Mouse (Mus musculus) lung, adult 18-20 months (tissue): Measurements from ENCODE around the gene Slc6a5.

ENCODE experiments used
- DNase-seq, 2 experiments: peaks; one replicate each; pipeline ENCODE4 v3.0.0; 2022; ENCODE audit warnings: mixed read lengths in 2 of 2

The Slc6a5 gene

GRCm38 (mm10) chr7:49909850-49910249, at the start of gene Slc6a5:
TSS of gene Slc6a5 (plus strand) at chr7:49910146.
- no peak for DNase-seq

- no peak for DNase-seq
Measured at GRCm38 (mm10) chr7:49861196-49861595, 48.8 kb upstream of the Slc6a5 start.

GRCm38 (mm10) chr7:49863753-49864152, 46.2 kb upstream of the Slc6a5 start:
- no peak for DNase-seq

GRCm38 (mm10) chr7:49869656-49870055, 40.3 kb upstream of the Slc6a5 start:
- no peak for DNase-seq

- no peak for DNase-seq
Measured at GRCm38 (mm10) chr7:49870276-49870675, 39.7 kb upstream of the Slc6a5 start.

- no peak for DNase-seq
Measured at GRCm38 (mm10) chr7:49877307-49877706, 32.6 kb upstream of the Slc6a5 start.

GRCm38 (mm10) chr7:49879051-49879450, 30.9 kb upstream of the Slc6a5 start:
- no peak for DNase-seq

- no peak for DNase-seq
Measured at GRCm38 (mm10) chr7:49879998-49880707, 29.8 kb upstream of the Slc6a5 start.

GRCm38 (mm10) chr7:49882288-49882687, 27.7 kb upstream of the Slc6a5 start:
- peak; percentile 66 to 79 for DNase-seq

- no peak for DNase-seq
Measured at GRCm38 (mm10) chr7:49882694-49883389, 27.1 kb upstream of the Slc6a5 start.

- DNase-seq = no peak
Measured at GRCm38 (mm10) chr7:49887776-49888390, 22.1 kb upstream of the Slc6a5 start.

- no peak for DNase-seq
Measured at GRCm38 (mm10) chr7:49894786-49895185, 15.2 kb upstream of the Slc6a5 start.

GRCm38 (mm10) chr7:49895296-49895695, 14.7 kb upstream of the Slc6a5 start:
- no peak for DNase-seq

GRCm38 (mm10) chr7:49902003-49902552, 7.9 kb upstream of the Slc6a5 start:
- no peak for DNase-seq

- no peak for DNase-seq
Measured at GRCm38 (mm10) chr7:49907191-49908171, 2.5 kb upstream of the Slc6a5 start.

GRCm38 (mm10) chr7:49908181-49908855, 1.6 kb upstream of the Slc6a5 start:
- no peak for DNase-seq

- no peak for DNase-seq
Measured at GRCm38 (mm10) chr7:49908990-49909411, 945 bp upstream of the Slc6a5 start.

- DNase-seq = no peak
Measured at GRCm38 (mm10) chr7:49910361-49910760, 415 bp downstream of the Slc6a5 start.

- DNase-seq = no peak
Measured at GRCm38 (mm10) chr7:49911147-49911946, 1.4 kb downstream of the Slc6a5 start.

- no peak for DNase-seq
Measured at GRCm38 (mm10) chr7:49911947-49912262, 2.0 kb downstream of the Slc6a5 start.

GRCm38 (mm10) chr7:49913164-49913563, 3.2 kb downstream of the Slc6a5 start:
- no peak for DNase-seq
